Mouse (Mus musculus) cerebellum, adult 9-10 months (tissue): ENCODE measurements around the gene Tm2d1.

Experiments
- DNase-seq: peaks from one replicate; pipeline ENCODE4 v3.0.0; 2022

Tm2d1 gene

DNA sequence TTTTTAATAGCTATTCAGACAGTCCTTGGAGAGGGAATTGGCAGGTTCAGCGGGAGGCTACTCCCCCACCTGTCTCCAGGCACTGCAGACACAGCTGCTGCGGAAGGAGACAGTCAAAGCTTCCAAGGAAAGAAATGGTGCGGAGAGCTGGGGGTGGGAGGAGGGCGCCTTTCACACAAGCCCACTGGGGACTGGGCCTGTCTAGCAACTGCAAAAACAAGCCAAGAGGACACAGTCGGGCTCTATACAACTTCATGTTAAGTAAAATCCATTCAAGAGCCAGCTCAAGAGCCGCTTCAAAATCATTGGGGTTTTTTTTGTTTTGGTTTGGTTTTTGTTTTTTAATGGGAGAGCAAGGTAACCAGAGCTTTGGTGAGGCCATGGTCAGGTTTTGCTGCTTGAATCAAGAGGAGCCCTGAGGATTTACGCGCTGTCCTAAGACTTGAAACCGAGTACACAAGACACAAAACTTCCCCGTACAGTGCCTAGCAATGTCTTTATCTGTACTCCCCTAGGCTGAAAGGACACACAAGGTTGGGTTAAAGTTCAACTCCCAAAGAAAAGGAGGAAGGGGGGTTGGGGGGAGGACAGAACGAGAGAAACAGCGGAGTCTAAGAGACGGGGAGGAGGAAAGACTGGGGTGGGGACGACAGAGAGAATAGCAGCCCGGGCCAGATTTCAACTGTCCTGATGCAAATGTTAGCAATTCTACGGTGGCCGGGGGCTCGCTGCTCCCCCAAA lies 61.6 kb downstream of the Tm2d1 start:
- DNase-seq: peak; percentile 57

DNA sequence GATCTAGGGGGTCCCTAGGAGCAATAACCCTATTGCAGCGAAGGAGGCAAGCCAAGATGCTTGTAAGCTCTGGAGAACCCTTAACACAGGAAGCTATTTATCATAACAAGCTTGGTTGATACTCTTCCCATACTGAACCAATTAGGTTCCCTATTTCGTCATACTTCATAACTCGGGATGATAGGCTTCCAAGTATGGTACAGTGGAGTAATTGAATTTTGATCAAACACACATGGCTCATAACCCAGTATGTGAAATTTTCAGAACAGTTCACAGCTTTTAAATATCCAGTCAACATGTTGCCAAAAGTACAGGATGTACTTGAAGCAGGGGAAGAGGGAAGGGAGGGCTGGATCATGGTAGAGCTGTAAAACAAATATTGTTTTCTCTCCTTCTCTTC lies 64.3 kb downstream of the Tm2d1 start:
- no peak for DNase-seq

GRCm38 (mm10) chr4:98317149-98317548 lies 66.0 kb downstream of the Tm2d1 start:
- DNase-seq: no peak
